Mouse (Mus musculus): Measurements from ENCODE around the gene Hmgcr. TPM values are rescaled to one million over a fixed set of nuclear protein-coding genes. Genes with fewer than 3 reads are reported as not detected.

Hmgcr gene
- polyA plus RNA-seq (2014; fragmentation: Illumina TruSeq; extraction: RNeasy Lipid Tissue Mini Kit (QIAGEN cat#74804); ENCODE audit: low read depth, low replicate concordance), result 64.7 TPM

GRCm38 (mm10) chr13:96670406-96671077 is at the start of gene Hmgcr:
TSS of gene Hmgcr (minus strand) at chr13:96670936.

Other genes starting within 250 kb of the Hmgcr start
- gene Ankdd1b, start 199.7 kb downstream of the Hmgcr start, polyA plus RNA-seq (2014; fragmentation: Illumina TruSeq; extraction: RNeasy Lipid Tissue Mini Kit (QIAGEN cat#74804); ENCODE audit: low read depth, low replicate concordance), result not detected
- gene Gm17622, start 180.2 kb downstream of the Hmgcr start, polyA plus RNA-seq (2014; fragmentation: Illumina TruSeq; extraction: RNeasy Lipid Tissue Mini Kit (QIAGEN cat#74804); ENCODE audit: low read depth, low replicate concordance), result not detected
- gene Polk, start 128.4 kb downstream of the Hmgcr start, polyA plus RNA-seq (2014; fragmentation: Illumina TruSeq; extraction: RNeasy Lipid Tissue Mini Kit (QIAGEN cat#74804); ENCODE audit: low read depth, low replicate concordance), result 6.1 TPM
- gene Col4a3bp, start 128.3 kb downstream of the Hmgcr start, polyA plus RNA-seq (2014; fragmentation: Illumina TruSeq; extraction: RNeasy Lipid Tissue Mini Kit (QIAGEN cat#74804); ENCODE audit: low read depth, low replicate concordance), result 43.7 TPM
- not detected for gene Ankrd31, start 77.3 kb upstream of the Hmgcr start, polyA plus RNA-seq (2014; fragmentation: Illumina TruSeq; extraction: RNeasy Lipid Tissue Mini Kit (QIAGEN cat#74804); ENCODE audit: low read depth, low replicate concordance)

All from liver, adult 10 weeks (tissue).